Mouse (Mus musculus): ENCODE results near the gene Olfr1278. TPM values are rescaled to one million over a fixed set of nuclear protein-coding genes. Genes with fewer than 3 reads are reported as not detected.

The Olfr1278 gene
- polyA plus RNA-seq (2012; rRNA removed) (not detected in 2 replicates), polyA plus RNA-seq (2014; fragmentation: Nextera tagmentation; extraction: Ambion mirVana) (not detected in 2 replicates)

DNA sequence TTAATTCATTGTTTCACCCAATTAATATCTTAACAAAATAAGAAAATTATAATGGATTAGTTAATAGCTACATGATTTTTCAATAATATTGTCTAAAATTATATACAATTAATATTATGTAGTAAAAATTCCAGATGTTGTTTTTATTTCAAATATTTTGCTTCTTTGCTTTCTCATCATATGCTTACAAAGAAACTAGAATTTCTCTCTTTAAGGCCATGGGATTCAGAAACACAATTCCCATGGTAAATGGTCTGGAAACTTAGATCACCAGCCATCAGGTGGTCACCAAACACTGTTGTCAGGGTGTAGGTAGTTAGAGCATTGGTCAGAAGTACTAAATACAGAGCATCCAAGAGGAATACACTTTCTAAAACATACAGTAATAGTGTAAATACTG, at the start of gene Olfr1278:
Gene Olfr1278, plus strand, starts transcription at position 301 of the 400 bp plus-strand sequence.
- no peak within 1 kb of the TSS for H3K27ac ChIP-seq
- H3K9ac ChIP-seq (replicated peaks): no peak within 1 kb of the TSS
- H3K36me3 ChIP-seq (replicated peaks; ENCODE audit: control insufficient read depth, insufficient read depth, low read depth): no peaks in the 10 kb centered on the region
- no peak for TF ChIP-seq EP300 (IDR thresholded peaks at IDR 0.05; ENCODE audit: low read depth)
- no peak for TF ChIP-seq CTCF (IDR thresholded peaks at IDR 0.05; ENCODE audit: low read depth)
- no peak within 1 kb of the TSS for H3K4me3 ChIP-seq (ENCODE audit: insufficient read depth in 1 of 2, low read depth in 2 of 2, low read length in 2 of 2)
- ATAC-seq (ENCODE audit: insufficient read depth) (no peak), DNase-seq (ENCODE audit: low read depth in 3 of 3, low spot score in 3 of 3) (no peak)
- H3K4me1 ChIP-seq (replicated peaks; ENCODE audit: control insufficient read depth in 2 of 2, insufficient read depth in 2 of 2, low read length in 1 of 2): no peaks in the 10 kb centered on the region
- no peaks in the 10 kb centered on the region for H3K9me3 ChIP-seq (ENCODE audit: control insufficient read depth, low read length)
- no peaks in the 10 kb centered on the region for H3K27me3 ChIP-seq (ENCODE audit: control insufficient read depth, insufficient read depth, low read length)
- H3K4me2 ChIP-seq (ENCODE audit: low read depth): no peak within 1 kb of the TSS

DNA sequence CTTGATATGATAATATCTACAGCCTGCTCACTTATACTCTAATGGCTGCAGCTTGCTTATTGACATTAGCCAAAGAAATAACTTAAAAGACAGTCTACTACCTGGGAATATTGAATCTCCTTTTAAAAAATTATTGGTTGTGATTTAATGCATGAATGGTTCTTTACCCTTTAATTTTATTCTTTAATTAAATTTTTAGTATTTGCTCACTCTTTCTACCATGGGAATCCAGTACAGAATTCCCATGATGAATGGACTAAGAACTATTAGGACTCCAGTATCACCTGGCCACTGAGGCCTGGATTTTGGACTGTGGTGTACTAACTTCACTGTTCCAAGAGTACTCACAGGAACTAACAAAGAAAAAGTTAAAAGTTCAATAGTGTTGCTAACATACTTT, 35.7 kb upstream of the Olfr1278 start, which contains the start of gene Olfr1276:
Gene Olfr1276, plus strand, starts transcription at position 301 of the 400 bp plus-strand sequence.
- DNase-seq (ENCODE audit: low read depth in 3 of 3, low spot score in 3 of 3): no peak
- TF ChIP-seq EP300 (IDR thresholded peaks at IDR 0.05; ENCODE audit: low read depth) (no peak), CTCF (IDR thresholded peaks at IDR 0.05; ENCODE audit: low read depth) (no peak)
- no peak for ATAC-seq (ENCODE audit: insufficient read depth)

DNA sequence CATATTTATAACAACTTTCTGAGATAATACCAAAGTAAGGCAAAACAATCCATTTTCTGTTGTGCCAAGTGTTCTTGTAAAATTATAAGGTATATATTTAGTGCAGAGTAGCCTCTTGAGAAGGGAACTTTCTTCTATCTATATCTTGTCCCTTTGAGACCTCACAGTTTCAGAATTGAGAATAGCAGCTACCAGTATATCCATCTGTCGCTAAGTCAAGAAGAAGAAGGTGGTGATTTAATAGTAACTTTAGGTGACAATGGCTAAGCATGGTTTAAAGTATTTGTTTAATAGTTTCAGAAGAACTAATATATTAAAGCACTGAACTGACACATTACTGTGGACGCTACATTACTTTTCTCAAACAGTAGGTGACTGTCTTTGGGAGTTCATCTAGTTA, 15.9 kb upstream of the Olfr1278 start, which contains the start of gene Olfr1277:
Gene Olfr1277, minus strand, starts transcription at position 101 of the 400 bp plus-strand sequence.
- Histone ChIP-seq H3K27ac (no peak within 1 kb of the TSS), H3K9me3 (ENCODE audit: control insufficient read depth, low read length) (no peaks in the 10 kb centered on the region), H3K4me3 (ENCODE audit: insufficient read depth in 1 of 2, low read depth in 2 of 2, low read length in 2 of 2) (no peak within 1 kb of the TSS), H3K9ac (replicated peaks) (no peak within 1 kb of the TSS), H3K4me1 (replicated peaks; ENCODE audit: control insufficient read depth in 2 of 2, insufficient read depth in 2 of 2, low read length in 1 of 2) (no peaks in the 10 kb centered on the region), H3K36me3 (replicated peaks; ENCODE audit: control insufficient read depth, insufficient read depth, low read depth) (no peaks in the 10 kb centered on the region), H3K4me2 (ENCODE audit: low read depth) (no peak within 1 kb of the TSS), H3K27me3 (ENCODE audit: control insufficient read depth, insufficient read depth, low read length) (no peaks in the 10 kb centered on the region)
- WGBS (ENCODE audit: insufficient replicate concordance): 45% methylated on average over 2 of the region's 2 CpGs
- TF ChIP-seq EP300 (IDR thresholded peaks at IDR 0.05; ENCODE audit: low read depth): no peak
- no peak for DNase-seq (ENCODE audit: low read depth in 3 of 3, low spot score in 3 of 3)
- no peak for ATAC-seq (ENCODE audit: insufficient read depth)

More for the DNA sequence above, 35.7 kb upstream of the Olfr1278 start, which contains the start of gene Olfr1276:
- H3K27ac ChIP-seq: no peak within 1 kb of the TSS
- H3K4me1 ChIP-seq (replicated peaks; ENCODE audit: control insufficient read depth in 2 of 2, insufficient read depth in 2 of 2, low read length in 1 of 2): no peaks in the 10 kb centered on the region
- no peaks in the 10 kb centered on the region for H3K27me3 ChIP-seq (ENCODE audit: control insufficient read depth, insufficient read depth, low read length)
- no peaks in the 10 kb centered on the region for H3K36me3 ChIP-seq (replicated peaks; ENCODE audit: control insufficient read depth, insufficient read depth, low read depth)
- H3K9me3 ChIP-seq (ENCODE audit: control insufficient read depth, low read length): no peaks in the 10 kb centered on the region
- H3K9ac ChIP-seq (replicated peaks): no peak within 1 kb of the TSS
- H3K4me3 ChIP-seq (ENCODE audit: insufficient read depth in 1 of 2, low read depth in 2 of 2, low read length in 2 of 2): no peak within 1 kb of the TSS
- H3K4me2 ChIP-seq (ENCODE audit: low read depth): no peak within 1 kb of the TSS

DNA sequence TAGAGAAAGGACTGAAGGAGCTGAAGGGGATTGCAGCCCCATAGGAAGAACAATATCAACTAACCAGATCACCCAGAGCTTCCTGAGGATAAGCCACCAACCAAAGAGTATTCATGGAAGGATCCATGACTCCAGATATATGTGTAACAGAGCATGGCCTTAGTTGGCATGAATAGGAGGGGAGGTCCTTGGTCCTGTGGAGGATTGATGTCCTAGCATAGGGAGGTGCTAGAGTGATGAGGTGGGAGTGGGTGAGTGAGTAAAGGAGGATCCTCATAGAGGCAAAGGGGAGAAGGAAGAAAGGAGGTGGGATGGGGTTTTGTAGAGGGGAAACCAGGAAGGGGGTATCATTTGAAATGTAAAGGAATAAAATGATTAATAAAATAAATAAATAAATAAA, 8.6 kb downstream of the Olfr1278 start:
- no peaks in the 10 kb centered on the region for H3K27me3 ChIP-seq (ENCODE audit: control insufficient read depth, insufficient read depth, low read length)
- H3K9ac ChIP-seq (replicated peaks): no peak overlapping the region
- H3K4me3 ChIP-seq (ENCODE audit: insufficient read depth in 1 of 2, low read depth in 2 of 2, low read length in 2 of 2): no peak overlapping the region
- no peaks in the 10 kb centered on the region for H3K4me1 ChIP-seq (replicated peaks; ENCODE audit: control insufficient read depth in 2 of 2, insufficient read depth in 2 of 2, low read length in 1 of 2)
- DNase-seq (ENCODE audit: low read depth in 3 of 3, low spot score in 3 of 3) (no peak), ATAC-seq (ENCODE audit: insufficient read depth) (no peak)
- H3K27ac ChIP-seq: no peak overlapping the region
- no peaks in the 10 kb centered on the region for H3K9me3 ChIP-seq (ENCODE audit: control insufficient read depth, low read length)
- H3K4me2 ChIP-seq (ENCODE audit: low read depth): no peak overlapping the region
- H3K36me3 ChIP-seq (replicated peaks; ENCODE audit: control insufficient read depth, insufficient read depth, low read depth): no peaks in the 10 kb centered on the region
- no peak for TF ChIP-seq CTCF (IDR thresholded peaks at IDR 0.05; ENCODE audit: low read depth)
- no peak for TF ChIP-seq EP300 (IDR thresholded peaks at IDR 0.05; ENCODE audit: low read depth)

DNA sequence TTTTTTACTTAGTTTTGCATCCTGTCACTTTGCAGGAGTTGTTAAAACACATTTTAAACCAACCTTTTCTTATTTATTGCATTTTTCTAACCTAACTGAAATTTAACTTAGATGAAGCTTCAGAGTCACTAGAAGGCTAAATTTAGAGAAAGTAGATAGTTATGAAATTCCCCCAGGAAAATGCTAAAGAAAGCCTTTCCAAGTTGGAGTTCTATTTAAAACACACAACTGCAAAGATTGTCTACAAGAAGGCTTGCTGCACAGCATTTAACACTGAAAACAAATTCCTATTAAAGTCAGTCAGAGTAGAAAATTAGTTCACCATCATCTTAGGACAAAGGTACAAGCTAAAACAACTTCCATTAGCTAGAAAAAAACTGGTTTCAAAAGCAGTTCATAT, 10.4 kb downstream of the Olfr1278 start, which contains the start of gene Olfr1279:
Gene Olfr1279, plus strand, starts transcription at position 262 of the 400 bp plus-strand sequence.
- ATAC-seq (ENCODE audit: insufficient read depth): no peak
- DNase-seq (ENCODE audit: low read depth in 3 of 3, low spot score in 3 of 3): no peak
- no peaks in the 10 kb centered on the region for H3K4me1 ChIP-seq (replicated peaks; ENCODE audit: control insufficient read depth in 2 of 2, insufficient read depth in 2 of 2, low read length in 1 of 2)
- no peaks in the 10 kb centered on the region for H3K9me3 ChIP-seq (ENCODE audit: control insufficient read depth, low read length)
- no peak within 1 kb of the TSS for H3K27ac ChIP-seq
- no peak within 1 kb of the TSS for H3K4me3 ChIP-seq (ENCODE audit: insufficient read depth in 1 of 2, low read depth in 2 of 2, low read length in 2 of 2)
- H3K36me3 ChIP-seq (replicated peaks; ENCODE audit: control insufficient read depth, insufficient read depth, low read depth): no peaks in the 10 kb centered on the region
- no peaks in the 10 kb centered on the region for H3K27me3 ChIP-seq (ENCODE audit: control insufficient read depth, insufficient read depth, low read length)
- no peak within 1 kb of the TSS for H3K9ac ChIP-seq (replicated peaks)
- H3K4me2 ChIP-seq (ENCODE audit: low read depth): no peak within 1 kb of the TSS
- TF ChIP-seq EP300 (IDR thresholded peaks at IDR 0.05; ENCODE audit: low read depth) (no peak), CTCF (IDR thresholded peaks at IDR 0.05; ENCODE audit: low read depth) (no peak)
